Mouse (Mus musculus): Measurements from ENCODE around the gene Plch2. TPM values are rescaled to one million over a fixed set of nuclear protein-coding genes. Genes with fewer than 3 reads are reported as not detected.

Gene Plch2
- polyA plus RNA-seq, 1 experiment from 2014 or later, result 3.6 TPM

DNA sequence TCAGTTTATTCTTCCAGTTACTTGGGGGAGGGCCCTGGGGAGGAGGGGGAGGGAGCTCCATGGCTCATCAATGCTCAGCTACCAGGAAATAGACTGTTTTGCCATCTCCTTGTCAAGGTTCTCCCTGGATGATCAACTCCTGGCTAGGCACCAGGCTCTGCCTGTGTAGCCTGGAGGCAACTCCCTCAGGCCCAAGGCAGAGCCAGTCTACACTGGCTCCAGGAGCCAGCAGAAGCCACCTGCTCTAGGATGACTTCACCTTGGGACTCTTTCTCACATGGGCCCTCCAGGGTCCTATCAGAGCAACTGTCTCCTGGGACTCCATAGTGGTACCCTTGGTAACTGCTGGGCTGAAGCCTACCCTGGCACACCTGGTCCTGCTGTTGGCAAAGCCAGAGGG is 48.5 kb downstream of the Plch2 start:
- Histone ChIP-seq H3K27ac (no peak overlapping the region), H3K36me3 (no peaks in the 10 kb centered on the region), H3K27me3 (no peaks in the 10 kb centered on the region), H3K9ac (no peak overlapping the region), H3K4me3 (no peak overlapping the region), H3K4me1 (no peaks in the 10 kb centered on the region), H3K4me2 (replicated peaks) (no peak overlapping the region), H3K9me3 (no peaks in the 10 kb centered on the region)
- no peak for ATAC-seq (ENCODE audit: insufficient number of reproducible peaks, insufficient read depth, low FRiP score, low TSS enrichment)

GRCm38 (mm10) chr4:155007641-155008040 is 48.9 kb downstream of the Plch2 start:
- WGBS, result 83% methylated on average over 3 of the region's 3 CpGs

GRCm38 (mm10) chr4:155006296-155006695 is 50.3 kb downstream of the Plch2 start:
- no peaks in the 10 kb centered on the region for H3K36me3 ChIP-seq
- ATAC-seq (ENCODE audit: insufficient number of reproducible peaks, insufficient read depth, low FRiP score, low TSS enrichment), result no peak
- 54% methylated on average over 10 of the region's 10 CpGs for WGBS
- H3K4me3 ChIP-seq, result no peak overlapping the region
- H3K9ac ChIP-seq, result no peak overlapping the region
- H3K9me3 ChIP-seq, result no peaks in the 10 kb centered on the region
- H3K4me2 ChIP-seq (replicated peaks), result no peak overlapping the region
- no peaks in the 10 kb centered on the region for H3K4me1 ChIP-seq
- H3K27ac ChIP-seq, result no peak overlapping the region
- no peaks in the 10 kb centered on the region for H3K27me3 ChIP-seq

More at GRCm38 (mm10) chr4:155007641-155008040, 48.9 kb downstream of the Plch2 start:
- Histone ChIP-seq H3K9me3 (no peaks in the 10 kb centered on the region), H3K4me2 (replicated peaks) (no peak overlapping the region), H3K4me3 (no peak overlapping the region), H3K9ac (no peak overlapping the region), H3K27ac (no peak overlapping the region), H3K36me3 (no peaks in the 10 kb centered on the region), H3K27me3 (no peaks in the 10 kb centered on the region), H3K4me1 (no peaks in the 10 kb centered on the region)
- no peak for ATAC-seq (ENCODE audit: insufficient number of reproducible peaks, insufficient read depth, low FRiP score, low TSS enrichment)

GRCm38 (mm10) chr4:155005278-155005677 is 51.3 kb downstream of the Plch2 start:
- Histone ChIP-seq H3K4me2 (replicated peaks) (no peak overlapping the region), H3K9ac (no peak overlapping the region), H3K27me3 (no peaks in the 10 kb centered on the region), H3K4me1 (no peaks in the 10 kb centered on the region), H3K9me3 (no peaks in the 10 kb centered on the region), H3K36me3 (no peaks in the 10 kb centered on the region), H3K4me3 (no peak overlapping the region), H3K27ac (no peak overlapping the region)
- 90% methylated on average over 3 of the region's 3 CpGs for WGBS
- no peak for ATAC-seq (ENCODE audit: insufficient number of reproducible peaks, insufficient read depth, low FRiP score, low TSS enrichment)

GRCm38 (mm10) chr4:154999379-154999778 is 57.2 kb downstream of the Plch2 start:
- Histone ChIP-seq H3K4me1 (peaks cover 11% of the 10 kb centered on the region; the same call in 1 of the 2 replicates), H3K4me2 (replicated peaks) (no peak overlapping the region), H3K27me3 (no peaks in the 10 kb centered on the region), H3K36me3 (no peaks in the 10 kb centered on the region), H3K9ac (no peak overlapping the region), H3K27ac (no peak overlapping the region), H3K4me3 (no peak overlapping the region), H3K9me3 (no peaks in the 10 kb centered on the region)
- ATAC-seq (ENCODE audit: insufficient number of reproducible peaks, insufficient read depth, low FRiP score, low TSS enrichment), result no peak
- WGBS, result 75% methylated on average over 5 of the region's 5 CpGs

DNA sequence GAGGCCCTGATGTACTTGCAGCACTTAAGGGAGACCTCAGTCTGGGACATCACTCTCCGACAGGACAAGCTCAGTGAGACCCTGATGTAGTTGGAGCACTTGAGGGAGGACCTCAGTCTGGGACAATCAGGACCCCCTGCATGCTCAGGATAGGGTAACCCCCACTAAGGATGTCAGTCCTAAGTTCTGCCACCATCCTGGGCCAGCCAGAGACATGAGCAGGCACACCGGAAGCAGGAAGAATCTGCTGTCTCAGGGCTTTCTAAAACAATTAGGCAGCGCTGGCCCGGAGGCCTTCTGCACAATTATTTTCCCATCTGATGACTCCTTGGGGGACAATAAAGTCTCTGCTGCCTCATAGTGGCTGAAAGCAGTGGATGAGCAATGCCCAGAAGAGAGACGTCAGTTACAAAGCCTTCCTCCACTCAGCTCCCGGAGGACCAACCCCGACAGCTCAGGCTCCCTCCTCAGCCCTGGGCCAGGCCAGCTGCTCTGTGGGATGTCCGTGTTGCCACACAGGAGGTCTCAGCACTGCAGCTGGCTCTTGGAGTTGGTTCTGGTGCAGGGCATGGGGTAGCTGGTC is 59.9 kb downstream of the Plch2 start:
- WGBS, result 33% methylated on average over 8 of the region's 8 CpGs
- Histone ChIP-seq H3K4me2 (replicated peaks) (no peak overlapping the region), H3K4me3 (no peak overlapping the region), H3K9me3 (no peaks in the 10 kb centered on the region), H3K36me3 (no peaks in the 10 kb centered on the region), H3K4me1 (peaks cover 24% of the 10 kb centered on the region), H3K27ac (no peak overlapping the region), H3K9ac (no peak overlapping the region), H3K27me3 (no peaks in the 10 kb centered on the region)
- no peak for ATAC-seq (ENCODE audit: insufficient number of reproducible peaks, insufficient read depth, low FRiP score, low TSS enrichment)

GRCm38 (mm10) chr4:154994876-154995275 is 61.7 kb downstream of the Plch2 start:
- no peak overlapping the region for H3K27ac ChIP-seq
- 76% methylated on average over 4 of the region's 4 CpGs for WGBS
- no peak overlapping the region for H3K4me3 ChIP-seq
- no peaks in the 10 kb centered on the region for H3K9me3 ChIP-seq
- no peak for ATAC-seq (ENCODE audit: insufficient number of reproducible peaks, insufficient read depth, low FRiP score, low TSS enrichment)
- no peaks in the 10 kb centered on the region for H3K27me3 ChIP-seq
- H3K4me2 ChIP-seq (replicated peaks), result no peak overlapping the region
- no peak overlapping the region for H3K9ac ChIP-seq
- peaks cover 22% of the 10 kb centered on the region for H3K4me1 ChIP-seq
- H3K36me3 ChIP-seq, result no peaks in the 10 kb centered on the region

DNA sequence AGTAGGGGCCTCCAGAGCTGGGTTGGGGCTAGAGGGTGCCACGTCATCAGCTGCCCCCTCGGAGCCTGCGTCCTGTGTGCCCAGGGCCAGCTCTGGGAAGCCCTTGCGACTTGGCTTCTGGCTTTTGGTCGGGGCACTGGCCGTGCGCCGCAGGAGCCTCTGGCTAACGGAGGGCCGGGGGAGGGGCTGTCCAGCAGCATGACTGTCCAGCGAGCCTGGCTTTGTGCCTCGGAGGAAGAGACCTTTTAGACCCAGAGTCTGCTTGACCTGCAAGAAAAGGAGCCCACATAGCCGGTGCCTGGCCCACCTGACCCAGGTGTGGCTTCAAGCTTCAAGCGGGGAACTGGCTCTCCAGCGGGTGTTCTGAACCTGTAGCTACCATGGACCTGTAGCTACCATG is 69.8 kb downstream of the Plch2 start:
- Histone ChIP-seq H3K4me1 (peaks cover 14% of the 10 kb centered on the region), H3K36me3 (no peaks in the 10 kb centered on the region), H3K4me3 (no peak overlapping the region), H3K9me3 (no peaks in the 10 kb centered on the region), H3K9ac (no peak overlapping the region), H3K27me3 (peaks cover 20% of the 10 kb centered on the region), H3K27ac (no peak overlapping the region), H3K4me2 (replicated peaks) (no peak overlapping the region)
- 64% methylated on average over 15 of the region's 15 CpGs for WGBS
- no peak for ATAC-seq (ENCODE audit: insufficient number of reproducible peaks, insufficient read depth, low FRiP score, low TSS enrichment)

- Histone ChIP-seq H3K36me3 (peaks cover 3% of the 10 kb centered on the region; the same call in 1 of the 2 replicates), H3K27ac (no peak overlapping the region), H3K4me1 (peaks cover 14% of the 10 kb centered on the region), H3K9me3 (no peaks in the 10 kb centered on the region), H3K4me2 (replicated peaks) (peak overlapping the region; percentile 18; the same call in 1 of the 2 replicates), H3K4me3 (no peak overlapping the region), H3K27me3 (peaks cover 20% of the 10 kb centered on the region), H3K9ac (no peak overlapping the region)
- 29% methylated on average over 17 of the region's 17 CpGs for WGBS
- ATAC-seq (ENCODE audit: insufficient number of reproducible peaks, insufficient read depth, low FRiP score, low TSS enrichment), result no peak
These were observed 70.5 kb downstream of the Plch2 start for GRCm38 (mm10) chr4:154986096-154986495.

DNA sequence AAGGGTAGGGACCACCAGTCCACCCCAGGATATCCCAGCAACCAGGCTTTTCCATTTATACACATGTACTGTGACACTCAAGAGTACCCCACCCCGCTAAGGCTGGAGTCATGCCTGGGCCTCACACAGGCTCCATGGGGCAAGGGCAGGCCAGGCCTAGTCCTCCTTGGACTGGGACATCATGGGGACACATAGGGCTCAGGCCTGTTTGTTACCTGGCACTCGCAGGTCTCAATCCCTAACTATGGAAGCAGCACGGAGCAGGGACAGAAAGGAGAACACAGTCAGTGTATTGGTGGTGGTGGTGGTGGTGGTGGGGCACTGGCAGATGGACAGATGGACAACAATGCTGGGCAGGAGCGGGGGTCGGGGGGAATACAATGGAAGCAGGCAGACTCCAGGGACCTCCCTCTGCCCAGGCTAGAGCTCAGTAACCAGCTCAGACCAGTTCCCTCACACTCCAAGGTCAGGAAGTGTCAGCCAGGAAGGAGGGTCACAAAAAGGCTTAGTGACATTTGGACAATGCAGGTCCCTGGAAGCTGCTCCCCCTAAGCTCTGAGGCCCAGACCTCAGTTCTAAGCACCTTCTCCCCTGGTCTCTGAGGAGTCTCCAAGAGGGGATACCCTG is 71.3 kb downstream of the Plch2 start:
- H3K4me1 ChIP-seq, result peaks cover 14% of the 10 kb centered on the region
- no peak overlapping the region for H3K9ac ChIP-seq

GRCm38 (mm10) chr4:154983767-154984166 is 72.8 kb downstream of the Plch2 start:
- Histone ChIP-seq H3K9ac (peak overlapping the region; percentile 37; the same call in 1 of the 2 replicates), H3K4me2 (replicated peaks) (no peak overlapping the region), H3K4me1 (peaks cover 14% of the 10 kb centered on the region), H3K27me3 (peaks cover 20% of the 10 kb centered on the region), H3K9me3 (no peaks in the 10 kb centered on the region), H3K4me3 (no peak overlapping the region), H3K27ac (no peak overlapping the region), H3K36me3 (peaks cover 25% of the 10 kb centered on the region)
- 16% methylated on average over 24 of the region's 24 CpGs for WGBS
- no peak for ATAC-seq (ENCODE audit: insufficient number of reproducible peaks, insufficient read depth, low FRiP score, low TSS enrichment)

More for the DNA sequence above, 71.3 kb downstream of the Plch2 start:
- WGBS, result 83% methylated on average over 5 of the region's 5 CpGs
- Histone ChIP-seq H3K27me3 (peaks cover 20% of the 10 kb centered on the region), H3K9me3 (no peaks in the 10 kb centered on the region), H3K4me3 (no peak overlapping the region), H3K36me3 (peaks cover 10% of the 10 kb centered on the region), H3K27ac (no peak overlapping the region), H3K4me2 (replicated peaks) (no peak overlapping the region)
- no peak for ATAC-seq (ENCODE audit: insufficient number of reproducible peaks, insufficient read depth, low FRiP score, low TSS enrichment)
